Mouse (Mus musculus): ENCODE data around the gene Gm4707. TPM values are rescaled to one million over a fixed set of nuclear protein-coding genes. Genes with fewer than 3 reads are reported as not detected.
A peak's percentile ranks its signal among the peaks of the same experiment; 100 is the strongest.
"Not testable (repeated sequence)": the region's sequence is repeated elsewhere in the genome, so short reads cannot be mapped to it uniquely, and the experiment has no call there.

Gene Gm4707
- total RNA-seq, 1 experiment = 3.9 TPM

- no peak overlapping the region for H3K27ac ChIP-seq (ENCODE audit: insufficient read depth, low read depth, low read length, poor library complexity, severe bottlenecking)
- no peaks in the 10 kb centered on the region; the same call in 1 of the 2 replicates for H3K36me3 ChIP-seq (ENCODE audit: control insufficient read depth, insufficient read depth, low read length, poor library complexity, severe bottlenecking)
- TF ChIP-seq ZNF384 (IDR thresholded peaks at IDR 0.05; ENCODE audit: low read depth, low read length) (no peak), ZC3H11A (IDR thresholded peaks at IDR 0.05; ENCODE audit: borderline replicate concordance, low read depth, low read length) (no peak), HCFC1 (IDR thresholded peaks at IDR 0.05; ENCODE audit: borderline replicate concordance, insufficient read depth, low read length) (no peak), CHD2 (IDR thresholded peaks at IDR 0.05; ENCODE audit: low read depth, low read length) (no peak), MAFK (IDR thresholded peaks at IDR 0.05; ENCODE audit: insufficient read depth, low read depth, low read length) (no peak)
- H3K4me3 ChIP-seq (ENCODE audit: insufficient read depth in 1 of 2, low read depth in 1 of 2, low read length in 2 of 2, poor library complexity in 1 of 2, severe bottlenecking in 1 of 2) = no peak overlapping the region
- no peaks in the 10 kb centered on the region for H3K9me3 ChIP-seq (ENCODE audit: control insufficient read depth, insufficient read depth, low read depth, low read length)
- no peak overlapping the region for H3K9ac ChIP-seq (ENCODE audit: insufficient read depth, low read depth, low read length, poor library complexity, severe bottlenecking)
- H3K4me1 ChIP-seq (ENCODE audit: control insufficient read depth in 2 of 2, insufficient read depth in 2 of 2, low read length in 2 of 2, poor library complexity in 1 of 2) = peaks cover 0 to 2% of the 10 kb centered on the region in 2 experiments; a peak in 1 of 4 replicates
- in situ Hi-C loops (cut with MboI; ENCODE audit: low sequenced_read_pairs in 2 of 2, unreplicated experiment in 2 of 2) = no loop called here
- DNase-seq (ENCODE audit: low read depth, low spot score) = no peak
Observed at GRCm38 (mm10) chr17:71444126-71444525, 15.6 kb downstream of the Gm4707 start.

DNA sequence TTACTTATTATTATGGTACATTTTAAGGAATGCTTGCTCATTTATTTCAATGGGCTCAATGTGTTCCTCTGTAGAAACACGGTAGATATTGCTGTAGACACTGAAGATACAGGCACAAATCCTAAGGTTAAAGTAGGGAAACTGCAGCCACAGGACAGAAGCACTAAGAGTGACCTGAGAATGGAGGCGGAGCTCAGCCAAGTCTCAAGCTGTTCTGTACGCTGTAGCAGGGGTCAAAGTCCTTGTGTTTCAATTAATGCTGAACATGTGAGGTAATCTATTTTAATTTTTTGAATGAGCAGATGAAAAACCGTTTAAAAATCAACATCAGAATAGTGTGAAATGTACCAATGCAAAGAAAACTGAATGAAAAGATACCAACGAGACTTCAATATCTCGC, 16.4 kb downstream of the Gm4707 start:
- H3K4me3 ChIP-seq (ENCODE audit: insufficient read depth in 1 of 2, low read depth in 1 of 2, low read length in 2 of 2, poor library complexity in 1 of 2, severe bottlenecking in 1 of 2) = no peak overlapping the region
- no peaks in the 10 kb centered on the region for H3K9me3 ChIP-seq (ENCODE audit: control insufficient read depth, insufficient read depth, low read depth, low read length)
- peaks cover 0 to 2% of the 10 kb centered on the region in 2 experiments; a peak in 1 of 4 replicates for H3K4me1 ChIP-seq (ENCODE audit: control insufficient read depth in 2 of 2, insufficient read depth in 2 of 2, low read length in 2 of 2, poor library complexity in 1 of 2)
- no peak for DNase-seq (ENCODE audit: low read depth, low spot score)
- H3K9ac ChIP-seq (ENCODE audit: insufficient read depth, low read depth, low read length, poor library complexity, severe bottlenecking) = no peak overlapping the region
- no peaks in the 10 kb centered on the region; the same call in 1 of the 2 replicates for H3K36me3 ChIP-seq (ENCODE audit: control insufficient read depth, insufficient read depth, low read length, poor library complexity, severe bottlenecking)
- TF ChIP-seq MAFK (IDR thresholded peaks at IDR 0.05; ENCODE audit: insufficient read depth, low read depth, low read length) (no peak), CHD2 (IDR thresholded peaks at IDR 0.05; ENCODE audit: low read depth, low read length) (no peak), ZC3H11A (IDR thresholded peaks at IDR 0.05; ENCODE audit: borderline replicate concordance, low read depth, low read length) (no peak), HCFC1 (IDR thresholded peaks at IDR 0.05; ENCODE audit: borderline replicate concordance, insufficient read depth, low read length) (no peak), ZNF384 (IDR thresholded peaks at IDR 0.05; ENCODE audit: low read depth, low read length) (no peak)
- in situ Hi-C loops (cut with MboI; ENCODE audit: low sequenced_read_pairs in 2 of 2, unreplicated experiment in 2 of 2) = no loop called here
- H3K27ac ChIP-seq (ENCODE audit: insufficient read depth, low read depth, low read length, poor library complexity, severe bottlenecking) = no peak overlapping the region

DNA sequence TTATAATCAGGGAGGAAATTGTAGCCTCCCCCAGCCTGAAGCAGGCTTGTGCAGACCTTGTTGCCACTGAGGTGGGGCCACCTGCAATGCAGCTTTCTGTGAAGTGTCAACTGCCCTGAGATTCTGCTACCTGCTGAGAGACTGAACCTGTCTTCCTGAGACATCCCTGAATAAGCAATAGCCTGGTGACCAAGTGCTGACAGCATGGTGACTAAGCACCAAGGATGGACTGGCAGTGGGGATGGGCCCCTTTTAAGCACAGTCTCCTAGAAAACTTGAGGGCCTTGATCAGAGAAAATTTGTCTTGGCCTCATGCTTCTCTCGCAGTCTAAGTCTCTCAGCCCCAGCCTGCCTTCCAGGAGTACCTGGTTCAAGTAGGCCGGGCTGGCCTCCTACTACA, 37.2 kb downstream of the Gm4707 start:
- H3K9me3 ChIP-seq (ENCODE audit: control insufficient read depth, insufficient read depth, low read depth, low read length); H3K4me1 ChIP-seq (ENCODE audit: control insufficient read depth in 2 of 2, insufficient read depth in 2 of 2, low read length in 2 of 2, poor library complexity in 1 of 2); in situ Hi-C loops (cut with MboI; ENCODE audit: low sequenced_read_pairs in 2 of 2, unreplicated experiment in 2 of 2); H3K9ac ChIP-seq (ENCODE audit: insufficient read depth, low read depth, low read length, poor library complexity, severe bottlenecking); DNase-seq (ENCODE audit: low read depth, low spot score); H3K4me3 ChIP-seq (ENCODE audit: insufficient read depth in 1 of 2, low read depth in 1 of 2, low read length in 2 of 2, poor library complexity in 1 of 2, severe bottlenecking in 1 of 2); H3K27ac ChIP-seq (ENCODE audit: insufficient read depth, low read depth, low read length, poor library complexity, severe bottlenecking): not testable (repeated sequence)
- H3K36me3 ChIP-seq (ENCODE audit: control insufficient read depth, insufficient read depth, low read length, poor library complexity, severe bottlenecking) = peaks cover 11% of the 10 kb centered on the region
- peak; percentile 51; the same call in 1 of the 2 replicates for TF ChIP-seq MAFK (IDR thresholded peaks at IDR 0.05; ENCODE audit: insufficient read depth, low read depth, low read length)

DNA sequence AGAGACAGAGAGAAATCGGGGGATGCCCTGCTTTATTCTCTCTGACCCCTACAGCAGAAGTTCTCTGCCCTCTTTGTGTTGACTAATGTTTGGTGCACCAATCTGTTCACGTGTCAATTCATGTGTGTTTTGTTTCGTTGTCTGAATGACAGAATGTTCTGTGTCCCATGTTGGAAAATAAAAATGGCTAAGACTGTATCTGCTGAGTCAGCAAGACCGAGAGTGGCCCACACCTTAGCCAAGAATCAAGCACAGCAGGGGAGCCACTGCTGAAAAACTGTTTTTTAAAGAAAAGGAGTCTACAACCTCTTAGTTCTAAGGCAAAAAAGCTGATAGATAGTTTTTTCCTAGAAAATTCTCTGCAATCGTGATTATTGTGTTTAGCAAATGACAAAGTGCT, 40.3 kb downstream of the Gm4707 start:
- H3K27ac ChIP-seq (ENCODE audit: insufficient read depth, low read depth, low read length, poor library complexity, severe bottlenecking); in situ Hi-C loops (cut with MboI; ENCODE audit: low sequenced_read_pairs in 2 of 2, unreplicated experiment in 2 of 2); H3K9ac ChIP-seq (ENCODE audit: insufficient read depth, low read depth, low read length, poor library complexity, severe bottlenecking); H3K4me3 ChIP-seq (ENCODE audit: insufficient read depth in 1 of 2, low read depth in 1 of 2, low read length in 2 of 2, poor library complexity in 1 of 2, severe bottlenecking in 1 of 2); H3K9me3 ChIP-seq (ENCODE audit: control insufficient read depth, insufficient read depth, low read depth, low read length); DNase-seq (ENCODE audit: low read depth, low spot score); H3K4me1 ChIP-seq (ENCODE audit: control insufficient read depth in 2 of 2, insufficient read depth in 2 of 2, low read length in 2 of 2, poor library complexity in 1 of 2): not testable (repeated sequence)
- TF ChIP-seq MAFK (IDR thresholded peaks at IDR 0.05; ENCODE audit: insufficient read depth, low read depth, low read length) = peak; percentile 99
- peaks cover 10% of the 10 kb centered on the region for H3K36me3 ChIP-seq (ENCODE audit: control insufficient read depth, insufficient read depth, low read length, poor library complexity, severe bottlenecking)

GRCm38 (mm10) chr17:71417008-71417407, 42.7 kb downstream of the Gm4707 start:
- peaks cover 2 to 7% of the 10 kb centered on the region in 2 experiments for H3K4me1 ChIP-seq (ENCODE audit: control insufficient read depth in 2 of 2, insufficient read depth in 2 of 2, low read length in 2 of 2, poor library complexity in 1 of 2)

More at GRCm38 (mm10) chr17:71417008-71417407, 42.7 kb downstream of the Gm4707 start:
- TF ChIP-seq ZC3H11A (IDR thresholded peaks at IDR 0.05; ENCODE audit: borderline replicate concordance, low read depth, low read length) (no peak), HCFC1 (IDR thresholded peaks at IDR 0.05; ENCODE audit: borderline replicate concordance, insufficient read depth, low read length) (no peak), MAFK (IDR thresholded peaks at IDR 0.05; ENCODE audit: insufficient read depth, low read depth, low read length) (no peak), ZNF384 (IDR thresholded peaks at IDR 0.05; ENCODE audit: low read depth, low read length) (no peak), CHD2 (IDR thresholded peaks at IDR 0.05; ENCODE audit: low read depth, low read length) (no peak)
- no peak overlapping the region for H3K27ac ChIP-seq (ENCODE audit: insufficient read depth, low read depth, low read length, poor library complexity, severe bottlenecking)
- H3K4me3 ChIP-seq (ENCODE audit: insufficient read depth in 1 of 2, low read depth in 1 of 2, low read length in 2 of 2, poor library complexity in 1 of 2, severe bottlenecking in 1 of 2) = no peak overlapping the region
- H3K9me3 ChIP-seq (ENCODE audit: control insufficient read depth, insufficient read depth, low read depth, low read length) = no peaks in the 10 kb centered on the region
- no peak for DNase-seq (ENCODE audit: low read depth, low spot score)
- in situ Hi-C loops (cut with MboI; ENCODE audit: low sequenced_read_pairs in 2 of 2, unreplicated experiment in 2 of 2) = no loop called here
- peaks cover 6% of the 10 kb centered on the region for H3K36me3 ChIP-seq (ENCODE audit: control insufficient read depth, insufficient read depth, low read length, poor library complexity, severe bottlenecking)
- no peak overlapping the region for H3K9ac ChIP-seq (ENCODE audit: insufficient read depth, low read depth, low read length, poor library complexity, severe bottlenecking)

Other genes starting within 250 kb of the Gm4707 start
- 1.0 TPM in 2 replicates for gene Emilin2, start 147.9 kb downstream of the Gm4707 start, total RNA-seq (2012; rRNA removed)
- 35.5 and 41.0 TPM in 2 replicates for gene Smchd1, start 15.4 kb upstream of the Gm4707 start, total RNA-seq (2012; rRNA removed)
- 31.5 and 42.8 TPM in 2 replicates for gene Ndc80, start 66.9 kb upstream of the Gm4707 start, total RNA-seq (2012; rRNA removed)
- 0.22 and 0.32 TPM in 2 replicates for gene Spdya, start 92.1 kb upstream of the Gm4707 start, total RNA-seq (2012; rRNA removed)
- gene Wdr43, start 156.0 kb upstream of the Gm4707 start, total RNA-seq (2012; rRNA removed) = 264 and 289 TPM in 2 replicates
- 0.05 and 0.09 TPM in 2 replicates for gene Togaram2, start 213.3 kb upstream of the Gm4707 start, total RNA-seq (2012; rRNA removed)

Data from ES-E14 (cell line).